11 mouse cellular contexts compared by ENCODE assay signal in genomic region chr5:35557946-35558621, GRCm38 (mm10). TPM values are rescaled to one million over a fixed set of nuclear protein-coding genes. Genes with fewer than 3 reads are reported as not detected.
DNase-seq lines count a peak whose midpoint lies in the region; ATAC-seq and TF ChIP-seq lines count a peak whose summit lies in the region.
"Had no signal": no experiment of that assay in that cellular context is flagged by ENCODE, and none has a peak within 500 bp of the region (broad histone marks: within the 10 kb centered on the region; RNA-seq: fewer than 3 reads in every experiment).

No protein-coding gene starts in this region.

- 71% methylated on average over 13 of the region's 13 CpGs for WGBS in kidney, postnatal 0 days
- 68% methylated on average over 13 of the region's 13 CpGs for WGBS in embryonic facial prominence, embryonic 10.5 days
- WGBS in small intestine, adult 2 months, result 80% methylated on average over 13 of the region's 13 CpGs

- no peak overlapping the region for H3K4me2 ChIP-seq in kidney, postnatal 0 days (ENCODE audit: low read length)
- H3K4me2 ChIP-seq: neural tube, embryonic 15.5 days had no signal

- H3K9me3 ChIP-seq in kidney, postnatal 0 days (replicated peaks; ENCODE audit: low read length), result no peaks in the 10 kb centered on the region
- no peaks in the 10 kb centered on the region for H3K9me3 ChIP-seq in embryonic facial prominence, embryonic 10.5 days
- H3K9me3 ChIP-seq: neural tube, embryonic 15.5 days had no signal

- peaks cover 38% of the 10 kb centered on the region for H3K36me3 ChIP-seq in kidney, postnatal 0 days (ENCODE audit: insufficient read depth, low read length)
- H3K36me3 ChIP-seq in embryonic facial prominence, embryonic 10.5 days (replicated peaks), result peaks cover 95% of the 10 kb centered on the region
- H3K36me3 ChIP-seq in small intestine, adult 2 months (ENCODE audit: control insufficient read depth, insufficient read depth, low read length), result peaks cover 41% of the 10 kb centered on the region

- TF ChIP-seq CTCF in kidney, postnatal 0 days (IDR thresholded peaks at IDR 0.05; ENCODE audit: low read depth), result peak; percentile 65
- peak; percentile 13; the same call in 1 of the 2 replicates for TF ChIP-seq CTCF in small intestine, adult 2 months (IDR thresholded peaks at IDR 0.05; ENCODE audit: extremely low read depth, insufficient read length, insufficient replicate concordance, low read depth, low read length)

- no peak for ATAC-seq in kidney, postnatal 0 days (replicated peaks; ENCODE audit: low FRiP score, low read depth)
- ATAC-seq in megakaryocyte progenitor cell, adult 5-6 weeks (replicated peaks; ENCODE audit: poor library complexity), result no peak

- DNase-seq in kidney, postnatal 0 days (ENCODE audit: low spot score), result peak; percentile 35
- DNase-seq in kidney, adult 8-10 months, result no peak
- peak; percentile 57 for DNase-seq in retina, embryonic 14.5 days (ENCODE audit: low spot score)
- no peak for DNase-seq in retina, postnatal 1 day
- peak; percentile 22 for DNase-seq in embryonic facial prominence, embryonic 10.5 days (ENCODE audit: low spot score)
- DNase-seq in adrenal gland, adult 2 months, result no peak
- DNase-seq: gastrocnemius, postnatal 36 days had no signal

- no peak overlapping the region for H3K27ac ChIP-seq in kidney, postnatal 0 days
- peak overlapping the region; percentile 12; the same call in 1 of the 2 replicates for H3K27ac ChIP-seq in embryonic facial prominence, embryonic 10.5 days (replicated peaks)
- H3K27ac ChIP-seq in small intestine, adult 2 months (ENCODE audit: insufficient read depth, low read depth, low read length), result no peak overlapping the region
- H3K27ac ChIP-seq: macrophage; neural tube, embryonic 15.5 days had no signal

- TF ChIP-seq POLR2A in small intestine, adult 2 months (IDR thresholded peaks at IDR 0.05; ENCODE audit: low read depth, low read length), result no peak

- no peak overlapping the region for H3K4me3 ChIP-seq in kidney, postnatal 0 days (replicated peaks; ENCODE audit: low read depth, low read length)
- H3K4me3 ChIP-seq in embryonic facial prominence, embryonic 10.5 days, result no peak overlapping the region
- H3K4me3 ChIP-seq in small intestine, adult 2 months (ENCODE audit: low read depth, low read length), result no peak overlapping the region
- H3K4me3 ChIP-seq: neural tube, embryonic 15.5 days had no signal

- H3K27me3 ChIP-seq in kidney, postnatal 0 days (ENCODE audit: insufficient read depth, low read length), result no peaks in the 10 kb centered on the region
- H3K27me3 ChIP-seq in embryonic facial prominence, embryonic 10.5 days (replicated peaks; ENCODE audit: low read depth, poor library complexity, severe bottlenecking), result no peaks in the 10 kb centered on the region
- no peaks in the 10 kb centered on the region for H3K27me3 ChIP-seq in small intestine, adult 2 months (ENCODE audit: control insufficient read depth, insufficient read depth, low read length)
- H3K27me3 ChIP-seq: neural tube, embryonic 15.5 days had no signal

- H3K9ac ChIP-seq in kidney, postnatal 0 days (ENCODE audit: low read depth, low read length), result no peak overlapping the region
- H3K9ac ChIP-seq: neural tube, embryonic 15.5 days had no signal

- no peaks in the 10 kb centered on the region for H3K4me1 ChIP-seq in kidney, postnatal 0 days (replicated peaks; ENCODE audit: insufficient read depth, low read length)
- H3K4me1 ChIP-seq in embryonic facial prominence, embryonic 10.5 days, result no peaks in the 10 kb centered on the region
- no peaks in the 10 kb centered on the region for H3K4me1 ChIP-seq in small intestine, adult 2 months (ENCODE audit: control insufficient read depth, insufficient read depth, insufficient read length, low read length)
- H3K4me1 ChIP-seq: neural tube, embryonic 15.5 days had no signal

RNA-seq across cellular contexts. Expression of gene Trmt44, which starts 16.8 kb away (rescaled TPM):
- 4.2 and 5.4 TPM in 2 replicates for polyA plus RNA-seq in kidney, postnatal 0 days (2015; fragmentation: Nextera tagmentation; extraction: Ambion mirVana)
- 10.0 and 10.2 TPM in 2 replicates for polyA plus RNA-seq in embryonic facial prominence, embryonic 10.5 days (2016; fragmentation: Nextera tagmentation; extraction: Ambion mirVana)
- 2.7 and 3.3 TPM in 2 replicates for polyA plus RNA-seq in small intestine, adult 2 months (2012; rRNA removed)
- total RNA-seq in megakaryocyte progenitor cell, adult 5-6 weeks (2015), result 6.2 and 8.4 TPM in 2 replicates
- 6.3 and 7.5 TPM in 2 replicates for total RNA-seq in megakaryocyte progenitor cell, adult 5-6 weeks (2017)
- 1 to 10 TPM; 4.0 to 6.8 TPM for total RNA-seq in adrenal gland, adult 2 months (2021)
- polyA plus RNA-seq in adrenal gland, adult 2 months (2012; rRNA removed), result 4.1 and 5.4 TPM in 2 replicates

RNA-seq across cellular contexts. Expression of gene Acox3, which starts 24.8 kb away (rescaled TPM):
- 15.0 and 15.5 TPM in 2 replicates for polyA plus RNA-seq in kidney, postnatal 0 days (2015; fragmentation: Nextera tagmentation; extraction: Ambion mirVana)
- polyA plus RNA-seq in embryonic facial prominence, embryonic 10.5 days (2016; fragmentation: Nextera tagmentation; extraction: Ambion mirVana), result 10.9 and 11.0 TPM in 2 replicates
- polyA plus RNA-seq in small intestine, adult 2 months (2012; rRNA removed), result 24.7 and 36.0 TPM in 2 replicates
- total RNA-seq in megakaryocyte progenitor cell, adult 5-6 weeks (2015), result 19.0 and 24.9 TPM in 2 replicates
- 26.7 and 29.6 TPM in 2 replicates for total RNA-seq in megakaryocyte progenitor cell, adult 5-6 weeks (2017)
- 10 to 100 TPM; 56.9 to 62.1 TPM for total RNA-seq in adrenal gland, adult 2 months (2021)
- polyA plus RNA-seq in adrenal gland, adult 2 months (2012; rRNA removed), result 58.2 and 60.7 TPM in 2 replicates

RNA-seq across cellular contexts. Expression of gene Cpz, which starts 32.6 kb away (rescaled TPM):
- polyA plus RNA-seq in kidney, postnatal 0 days (2015; fragmentation: Nextera tagmentation; extraction: Ambion mirVana), result 4.7 and 6.0 TPM in 2 replicates
- polyA plus RNA-seq in embryonic facial prominence, embryonic 10.5 days (2016; fragmentation: Nextera tagmentation; extraction: Ambion mirVana), result 7.1 and 7.6 TPM in 2 replicates
- 1.4 and 1.6 TPM in 2 replicates for polyA plus RNA-seq in small intestine, adult 2 months (2012; rRNA removed)
- not detected in 2 replicates for total RNA-seq in megakaryocyte progenitor cell, adult 5-6 weeks (2015)
- total RNA-seq in megakaryocyte progenitor cell, adult 5-6 weeks (2017), result not detected in 2 replicates
- total RNA-seq in adrenal gland, adult 2 months (2021), result under 1 TPM; 0.45 to 0.72 TPM
- 5.5 and 5.7 TPM in 2 replicates for polyA plus RNA-seq in adrenal gland, adult 2 months (2012; rRNA removed)
- polyA plus RNA-seq: macrophage had no signal

Comparison
In these comparisons a context has a peak if more than half of its experiments do, and no peak if none do; other contexts are left out.
1. DNase-seq: peak in kidney, postnatal 0 days (single experiment), retina, embryonic 14.5 days (single experiment) and embryonic facial prominence, embryonic 10.5 days (single experiment); none in kidney, adult 8-10 months (0 of 2), retina, postnatal 1 day (single experiment) and adrenal gland, adult 2 months (single experiment).